Mouse (Mus musculus) embryo, embryonic 11.5 days (tissue): ENCODE measurements around the gene Nmd3.

Experiments used
- DNase-seq: peaks from one replicate; pipeline ENCODE4 v3.0.0-alpha.2; 2012; ENCODE audit warnings: low read depth, low spot score

Nmd3 gene

DNA sequence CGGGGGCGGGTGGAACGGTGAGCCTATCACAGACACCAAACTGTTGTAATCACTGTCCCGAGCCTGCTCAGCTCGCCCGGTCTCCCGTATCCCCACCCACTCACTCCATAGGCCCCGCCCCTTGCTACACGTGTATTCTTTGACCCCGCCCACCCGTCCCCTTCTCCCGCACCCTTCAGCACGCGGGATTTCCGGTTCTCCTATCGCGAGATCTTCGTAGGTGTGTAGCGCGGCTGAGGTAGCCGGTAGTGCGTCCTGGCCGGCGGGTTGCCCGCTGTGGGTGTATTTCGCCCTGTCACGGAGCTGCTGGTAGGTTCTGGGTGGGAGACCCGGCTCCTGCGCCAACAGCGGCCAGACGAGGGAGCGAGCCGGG lies at the start of gene Nmd3:
Gene Nmd3 (plus strand): TSS at position 172 of the 373 bp plus-strand sequence.
- DNase-seq = peak; percentile 96

- DNase-seq = no peak
Measured at GRCm38 (mm10) chr3:69673351-69673750, 48.4 kb upstream of the Nmd3 start.

DNA sequence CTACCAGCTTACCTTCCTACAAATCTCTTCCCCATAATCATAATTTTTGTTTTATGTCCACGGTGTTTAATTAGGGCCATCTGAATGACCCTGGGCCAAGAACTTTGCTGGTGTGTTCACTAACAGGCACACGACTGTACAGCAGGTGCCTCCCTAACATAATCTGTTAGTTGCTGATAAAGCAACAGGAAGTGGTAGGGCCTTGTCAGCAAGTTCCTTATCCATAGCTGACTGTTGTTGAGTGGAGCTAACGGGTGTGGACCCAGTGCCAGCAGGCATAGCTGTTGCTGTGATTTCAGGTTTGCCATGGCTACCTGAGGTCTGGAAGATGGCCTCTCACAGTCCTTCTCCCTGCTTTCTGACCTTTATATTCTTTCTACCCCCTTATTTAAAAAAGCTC lies 47.6 kb upstream of the Nmd3 start:
- no peak for DNase-seq

GRCm38 (mm10) chr3:69689791-69690190 lies 32.0 kb upstream of the Nmd3 start:
- no peak for DNase-seq

GRCm38 (mm10) chr3:69690939-69691338 lies 30.8 kb upstream of the Nmd3 start:
- DNase-seq = no peak

DNA sequence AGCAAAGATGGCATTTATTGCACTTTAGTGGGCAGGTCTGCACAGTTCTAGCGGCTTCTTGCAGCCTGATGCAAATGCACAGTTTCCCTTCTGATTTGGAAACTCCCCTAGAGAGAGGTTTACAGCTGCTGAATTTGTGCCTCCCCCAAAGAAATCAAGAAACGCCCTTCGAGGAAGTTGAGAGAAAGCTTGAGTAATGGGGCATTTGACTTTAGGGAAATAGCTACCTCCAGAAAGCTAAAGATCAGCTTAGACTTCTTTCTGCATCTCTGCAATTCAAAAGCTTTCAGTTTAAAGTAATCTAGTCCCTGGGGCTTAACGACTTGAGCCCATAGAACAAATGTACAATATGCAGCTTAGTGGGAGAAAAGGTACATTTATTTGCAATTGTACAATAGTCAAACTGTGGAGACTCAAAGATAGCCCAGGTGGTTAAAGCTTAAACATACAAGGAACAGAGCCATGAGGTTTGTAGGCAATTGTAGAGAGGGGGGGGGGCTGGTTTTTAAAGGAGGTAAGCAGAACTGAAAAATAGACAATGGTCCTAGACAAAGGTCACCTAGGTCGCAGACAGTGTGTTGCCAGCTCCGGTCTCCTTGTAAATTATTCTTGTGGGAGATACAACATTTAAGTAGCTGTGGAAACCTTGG lies 21.8 kb upstream of the Nmd3 start:
- no peak for DNase-seq

DNA sequence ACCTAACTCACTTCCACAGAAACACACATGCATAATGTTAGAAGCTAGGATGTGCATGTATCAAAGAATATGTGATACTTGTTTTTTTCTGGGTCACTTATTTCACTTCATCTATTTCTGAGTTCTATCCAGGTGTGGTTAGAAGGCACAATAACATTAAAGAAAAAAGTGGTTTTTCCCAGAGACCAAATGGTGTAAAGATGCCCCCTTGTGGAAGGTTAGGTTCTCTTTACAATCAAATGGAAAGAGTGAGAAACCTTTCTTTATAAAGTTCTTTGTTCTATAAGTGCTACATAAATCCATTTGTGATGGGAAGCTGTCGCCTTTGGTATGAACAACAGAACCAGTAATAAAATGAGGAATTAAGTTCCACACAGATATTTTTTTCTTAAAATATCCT lies 19.9 kb upstream of the Nmd3 start:
- DNase-seq = peak; percentile 14

GRCm38 (mm10) chr3:69702421-69702820 lies 19.4 kb upstream of the Nmd3 start:
- DNase-seq = no peak

DNA sequence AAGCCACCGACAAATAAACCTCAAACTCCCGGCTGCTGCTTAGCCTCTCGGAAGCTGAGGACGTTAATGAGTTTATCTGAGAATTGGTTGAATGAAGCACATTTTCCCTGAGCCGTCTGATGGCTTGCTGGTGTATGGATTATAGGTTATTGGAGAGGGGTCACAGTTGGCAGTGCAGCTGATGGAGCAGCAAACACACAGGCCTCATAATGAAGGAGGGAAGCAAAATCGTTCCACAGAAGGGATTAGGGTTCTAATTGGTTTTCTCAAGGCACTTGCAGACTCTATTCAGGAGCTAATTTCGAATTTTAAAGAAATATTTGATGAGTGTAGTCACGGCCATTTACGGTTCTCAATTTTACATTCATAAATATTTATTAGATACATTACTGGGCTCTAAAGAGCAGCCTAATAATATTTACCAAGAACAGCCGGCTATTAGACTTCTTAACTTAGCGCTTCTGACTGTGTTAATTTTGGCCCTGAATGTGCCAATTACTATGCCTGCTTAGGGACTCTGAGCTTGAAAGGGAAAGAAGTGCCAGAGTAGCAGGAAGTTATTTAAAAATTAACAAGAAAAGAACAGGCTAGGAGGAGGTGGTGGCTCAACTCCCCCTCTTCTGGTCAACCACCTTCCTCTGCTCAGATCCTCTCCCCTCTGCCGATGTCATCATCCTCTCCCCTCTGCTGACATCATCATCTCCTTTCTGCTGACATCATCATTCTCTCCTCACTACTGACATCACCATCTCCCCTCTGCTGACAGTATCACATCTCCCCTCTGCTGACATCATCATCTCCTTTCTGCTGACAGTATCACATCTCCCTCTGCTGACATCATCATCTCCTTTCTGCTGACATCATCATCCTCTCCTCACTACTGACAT lies 12.5 kb upstream of the Nmd3 start:
- DNase-seq = no peak

- no peak for DNase-seq
Measured at GRCm38 (mm10) chr3:69711907-69712600, 9.7 kb upstream of the Nmd3 start.

GRCm38 (mm10) chr3:69717476-69717875 lies 4.3 kb upstream of the Nmd3 start:
- DNase-seq = no peak

GRCm38 (mm10) chr3:69722187-69722867 lies 542 bp downstream of the Nmd3 start:
- peak; percentile 47 for DNase-seq

GRCm38 (mm10) chr3:69723161-69723560 lies 1.4 kb downstream of the Nmd3 start:
- no peak for DNase-seq

GRCm38 (mm10) chr3:69730930-69731329 lies 9.1 kb downstream of the Nmd3 start:
- no peak for DNase-seq

DNA sequence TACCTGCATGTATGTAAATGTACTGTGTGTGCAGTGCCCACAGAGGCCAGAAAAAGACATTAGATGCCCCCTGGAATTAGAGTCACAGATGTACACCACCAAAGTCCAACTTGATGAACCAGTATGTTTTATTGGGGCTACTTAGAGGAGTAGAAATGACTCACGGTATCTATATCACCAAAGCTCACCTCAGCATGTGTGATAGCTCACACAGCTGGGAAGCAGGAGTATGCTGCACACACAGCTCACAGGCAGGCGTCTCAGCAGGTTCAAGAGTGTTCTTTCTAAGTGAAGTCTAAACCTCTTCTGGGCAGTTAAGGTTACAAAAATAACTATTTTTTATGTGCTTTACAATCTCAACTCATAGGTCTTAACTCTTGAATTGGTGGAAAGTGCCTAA lies 12.2 kb downstream of the Nmd3 start:
- no peak for DNase-seq

DNA sequence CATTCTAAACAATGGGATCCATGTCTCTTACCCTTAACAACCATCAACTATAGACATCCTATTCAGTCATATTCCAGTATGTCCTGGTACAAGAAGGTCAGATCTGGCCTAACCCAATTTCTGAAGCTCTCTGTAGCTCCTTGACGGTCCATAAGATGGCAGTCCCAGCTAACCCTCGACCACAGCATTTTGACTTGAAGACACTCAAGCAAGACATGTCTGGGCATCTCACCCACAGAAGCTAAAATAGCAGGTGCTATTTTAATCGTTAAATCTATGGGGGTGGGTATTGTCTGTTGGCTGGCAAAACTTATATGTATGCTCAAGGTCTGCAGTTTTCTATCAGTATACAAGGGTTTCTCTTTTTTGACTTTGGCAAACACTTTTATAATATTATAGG lies 33.4 kb downstream of the Nmd3 start:
- DNase-seq = no peak

GRCm38 (mm10) chr3:69755968-69756367 lies 34.2 kb downstream of the Nmd3 start:
- no peak for DNase-seq

- DNase-seq = peak; percentile 63
Measured at GRCm38 (mm10) chr3:69756499-69756898, 34.7 kb downstream of the Nmd3 start.

- no peak for DNase-seq
Measured at GRCm38 (mm10) chr3:69757456-69757855, 35.7 kb downstream of the Nmd3 start.

DNA sequence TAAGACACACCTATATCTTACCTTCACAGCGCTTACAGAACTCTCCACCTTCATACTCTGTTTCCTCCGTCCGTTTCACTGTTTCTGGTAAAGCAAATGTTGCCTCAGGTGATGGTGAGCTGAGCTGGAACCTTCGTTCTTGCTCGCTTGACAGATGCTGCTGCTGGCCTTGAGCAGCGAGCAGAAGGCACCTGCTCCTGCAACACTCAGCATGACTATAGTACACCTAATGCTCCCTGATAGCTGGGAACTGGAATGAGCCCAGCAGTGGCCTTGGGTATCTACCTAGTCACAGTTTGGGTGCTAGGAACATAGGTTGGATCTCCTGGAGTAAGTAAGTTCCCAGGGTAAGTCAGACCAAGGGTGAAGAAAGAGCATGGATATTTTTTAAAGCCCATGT lies 38.3 kb downstream of the Nmd3 start:
- DNase-seq = no peak

DNA sequence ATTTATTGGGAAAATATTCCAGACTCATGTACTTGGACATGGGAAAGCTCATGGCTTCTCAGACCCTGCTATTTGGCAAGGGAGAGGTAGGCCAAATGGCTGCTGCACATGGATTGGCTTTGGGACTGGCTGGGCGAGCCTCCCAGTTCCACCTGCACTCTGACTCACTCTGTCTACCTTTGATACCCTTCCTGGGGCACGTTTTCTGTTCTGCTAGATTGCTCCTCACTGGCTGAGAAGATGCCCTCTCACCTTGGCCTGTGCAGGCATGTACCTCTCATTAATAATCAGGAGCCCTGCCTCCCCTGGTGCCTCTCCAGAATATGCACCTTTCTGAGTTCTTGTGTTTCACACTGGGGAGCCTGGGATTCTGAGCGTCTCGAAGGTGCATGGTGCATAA lies 39.4 kb downstream of the Nmd3 start:
- DNase-seq = no peak

DNA sequence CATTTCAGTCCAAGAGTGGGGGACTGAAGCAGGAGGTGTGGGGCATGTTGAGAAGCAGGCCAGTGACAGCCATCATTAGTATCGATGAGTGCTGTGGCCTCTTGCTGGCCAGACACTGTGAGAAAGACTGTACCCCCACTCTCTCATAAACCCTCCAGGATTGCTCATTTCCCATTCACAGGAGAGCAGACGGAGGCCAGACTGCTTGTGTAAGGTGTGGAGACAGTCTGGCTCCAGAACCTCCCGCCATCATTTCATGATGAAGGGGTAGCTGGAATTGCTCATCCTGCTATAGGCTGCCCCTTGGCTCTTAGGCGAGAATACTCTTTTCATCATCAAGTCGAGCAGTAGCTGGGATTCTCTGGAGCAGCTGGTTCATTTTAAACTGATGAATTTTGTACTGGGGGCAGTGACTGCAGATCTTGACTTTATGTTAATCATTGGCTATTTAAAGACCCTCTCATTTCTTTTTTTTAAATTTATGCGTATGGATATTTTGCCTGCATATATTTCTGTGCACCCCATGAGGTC lies 41.1 kb downstream of the Nmd3 start:
- no peak for DNase-seq
